Mouse (Mus musculus): ENCODE results near the gene Timp3. TPM values are rescaled to one million over a fixed set of nuclear protein-coding genes. Genes with fewer than 3 reads are reported as not detected.

Gene Timp3
- polyA plus RNA-seq, 1 experiment from 2014 or later: 208 TPM

GRCm38 (mm10) chr10:86365632-86366092, 65.5 kb downstream of the Timp3 start:
- H3K27ac ChIP-seq (ENCODE audit: low read length): no peak overlapping the region
- WGBS: 27% methylated on average over 5 of the region's 5 CpGs
- no peak overlapping the region for H3K4me2 ChIP-seq (replicated peaks; ENCODE audit: low read depth, low read length)
- no peak for TF ChIP-seq EP300 (IDR thresholded peaks at IDR 0.05)
- TF ChIP-seq CTCF (IDR thresholded peaks at IDR 0.05): no peak
- no peaks in the 10 kb centered on the region for H3K36me3 ChIP-seq (ENCODE audit: insufficient read depth, low read length)
- no peaks in the 10 kb centered on the region for H3K27me3 ChIP-seq (replicated peaks; ENCODE audit: insufficient read depth, low read length)
- ATAC-seq (peak; percentile 76), DNase-seq (ENCODE audit: low spot score) (peak; percentile 66)
- no peaks in the 10 kb centered on the region for H3K4me1 ChIP-seq (ENCODE audit: insufficient read depth, low read depth, low read length)
- H3K4me3 ChIP-seq (ENCODE audit: low read depth, low read length): no peak overlapping the region
- H3K9ac ChIP-seq (replicated peaks; ENCODE audit: low read depth): no peak overlapping the region
- no peaks in the 10 kb centered on the region for H3K9me3 ChIP-seq (ENCODE audit: low read length)

DNA sequence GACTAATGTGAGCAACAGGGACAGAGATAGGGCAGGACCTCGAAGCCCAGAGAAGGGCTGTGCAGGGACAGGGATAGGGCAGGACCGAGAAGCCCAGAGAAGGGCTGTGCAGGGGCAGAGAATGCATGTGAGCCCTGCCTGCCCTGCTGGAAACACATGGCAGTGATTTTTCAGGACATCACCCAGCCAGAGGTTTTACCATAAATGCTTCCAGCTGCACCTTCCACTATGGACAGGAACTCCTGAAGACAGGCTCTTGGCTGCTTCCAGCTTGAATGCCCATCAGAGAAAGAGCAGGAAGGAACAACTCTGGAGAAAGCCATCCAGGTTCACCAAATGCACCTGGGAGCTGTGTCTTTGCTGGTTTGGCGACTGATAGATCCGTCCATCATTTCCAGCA, 67.2 kb downstream of the Timp3 start:
- DNase-seq (ENCODE audit: low spot score): no peak
- no peak overlapping the region for H3K4me2 ChIP-seq (replicated peaks; ENCODE audit: low read depth, low read length)
- no peak for TF ChIP-seq EP300 (IDR thresholded peaks at IDR 0.05)
- no peak for TF ChIP-seq CTCF (IDR thresholded peaks at IDR 0.05)
- 83% methylated on average over 4 of the region's 4 CpGs for WGBS
- no peaks in the 10 kb centered on the region for H3K9me3 ChIP-seq (ENCODE audit: low read length)
- ATAC-seq: no peak
- H3K27me3 ChIP-seq (replicated peaks; ENCODE audit: insufficient read depth, low read length): no peaks in the 10 kb centered on the region
- H3K4me1 ChIP-seq (ENCODE audit: insufficient read depth, low read depth, low read length): no peaks in the 10 kb centered on the region
- no peak overlapping the region for H3K9ac ChIP-seq (replicated peaks; ENCODE audit: low read depth)
- H3K4me3 ChIP-seq (ENCODE audit: low read depth, low read length): no peak overlapping the region
- H3K27ac ChIP-seq (ENCODE audit: low read length): no peak overlapping the region
- H3K36me3 ChIP-seq (ENCODE audit: insufficient read depth, low read length): no peaks in the 10 kb centered on the region

DNA sequence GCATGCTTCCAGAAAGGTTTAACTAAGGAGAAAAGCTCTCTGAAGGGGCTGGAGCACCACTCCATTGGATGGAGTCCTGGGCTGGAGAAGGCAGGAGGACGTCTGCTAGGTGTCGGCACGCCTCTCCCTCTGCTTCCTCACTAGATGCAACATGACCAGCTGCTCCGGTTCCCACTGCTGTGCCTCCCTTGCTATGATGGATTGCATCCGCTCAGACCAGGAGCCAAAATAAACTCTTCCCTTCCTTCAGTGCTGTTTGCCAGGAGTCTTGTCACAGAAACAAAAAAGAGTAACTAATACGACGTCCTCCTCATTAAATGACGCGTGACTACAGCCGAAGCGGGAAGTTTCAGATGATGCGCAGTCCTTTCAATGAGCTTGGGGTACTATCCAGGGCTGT, 68.6 kb downstream of the Timp3 start:
- no peaks in the 10 kb centered on the region for H3K36me3 ChIP-seq (ENCODE audit: insufficient read depth, low read length)
- H3K27me3 ChIP-seq (replicated peaks; ENCODE audit: insufficient read depth, low read length): no peaks in the 10 kb centered on the region
- H3K4me2 ChIP-seq (replicated peaks; ENCODE audit: low read depth, low read length): no peak overlapping the region
- ATAC-seq (peak; percentile 84), DNase-seq (ENCODE audit: low spot score) (peak; percentile 79)
- H3K27ac ChIP-seq (ENCODE audit: low read length): no peak overlapping the region
- 39% methylated on average over 12 of the region's 12 CpGs for WGBS
- TF ChIP-seq EP300 (IDR thresholded peaks at IDR 0.05) (peak; percentile 60; the same call in 1 of the 2 replicates), CTCF (IDR thresholded peaks at IDR 0.05) (no peak)
- H3K9me3 ChIP-seq (ENCODE audit: low read length): no peaks in the 10 kb centered on the region
- no peak overlapping the region for H3K9ac ChIP-seq (replicated peaks; ENCODE audit: low read depth)
- H3K4me3 ChIP-seq (ENCODE audit: low read depth, low read length): no peak overlapping the region
- no peaks in the 10 kb centered on the region for H3K4me1 ChIP-seq (ENCODE audit: insufficient read depth, low read depth, low read length)

- H3K36me3 ChIP-seq (ENCODE audit: insufficient read depth, low read length): no peaks in the 10 kb centered on the region
- no peaks in the 10 kb centered on the region for H3K27me3 ChIP-seq (replicated peaks; ENCODE audit: insufficient read depth, low read length)
- no peaks in the 10 kb centered on the region for H3K9me3 ChIP-seq (ENCODE audit: low read length)
- no peak overlapping the region for H3K4me3 ChIP-seq (ENCODE audit: low read depth, low read length)
- H3K9ac ChIP-seq (replicated peaks; ENCODE audit: low read depth): no peak overlapping the region
- WGBS: 55% methylated on average over 4 of the region's 4 CpGs
- TF ChIP-seq CTCF (IDR thresholded peaks at IDR 0.05): no peak
- no peak for TF ChIP-seq EP300 (IDR thresholded peaks at IDR 0.05)
- H3K4me2 ChIP-seq (replicated peaks; ENCODE audit: low read depth, low read length): no peak overlapping the region
- DNase-seq (ENCODE audit: low spot score): no peak
- ATAC-seq: no peak
- H3K27ac ChIP-seq (ENCODE audit: low read length): no peak overlapping the region
- H3K4me1 ChIP-seq (ENCODE audit: insufficient read depth, low read depth, low read length): no peaks in the 10 kb centered on the region
Observed at GRCm38 (mm10) chr10:86369346-86369745, 69.2 kb downstream of the Timp3 start.

DNA sequence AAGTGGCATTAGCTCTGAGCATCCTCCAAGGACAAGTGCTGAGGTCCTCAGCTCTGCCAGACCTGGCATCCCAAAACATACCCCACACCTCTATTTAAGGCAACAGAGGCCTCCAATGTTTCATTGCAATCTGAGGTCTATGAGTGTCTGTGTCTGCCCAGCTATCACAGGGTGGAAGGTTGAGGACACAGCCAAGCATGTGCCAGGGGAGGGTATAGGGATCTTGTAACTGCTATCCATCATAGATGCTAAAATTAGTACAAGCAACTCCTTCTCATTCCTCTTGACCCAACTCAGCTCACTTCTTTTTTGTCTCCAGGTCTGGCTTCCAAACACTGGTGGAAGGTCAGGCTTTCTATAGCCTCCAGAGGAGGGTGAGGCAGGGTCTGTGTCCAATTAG, 71.4 kb downstream of the Timp3 start:
- H3K4me1 ChIP-seq (ENCODE audit: insufficient read depth, low read depth, low read length): no peaks in the 10 kb centered on the region
- H3K36me3 ChIP-seq (ENCODE audit: insufficient read depth, low read length): no peaks in the 10 kb centered on the region
- no peaks in the 10 kb centered on the region for H3K27me3 ChIP-seq (replicated peaks; ENCODE audit: insufficient read depth, low read length)
- no peak overlapping the region for H3K9ac ChIP-seq (replicated peaks; ENCODE audit: low read depth)
- no peak overlapping the region for H3K4me3 ChIP-seq (ENCODE audit: low read depth, low read length)
- no peaks in the 10 kb centered on the region for H3K9me3 ChIP-seq (ENCODE audit: low read length)
- DNase-seq (ENCODE audit: low spot score) (no peak), ATAC-seq (no peak)
- no peak overlapping the region for H3K4me2 ChIP-seq (replicated peaks; ENCODE audit: low read depth, low read length)
- TF ChIP-seq EP300 (IDR thresholded peaks at IDR 0.05) (no peak), CTCF (IDR thresholded peaks at IDR 0.05) (no peak)
- no peak overlapping the region for H3K27ac ChIP-seq (ENCODE audit: low read length)

- ATAC-seq: no peak
- Histone ChIP-seq H3K36me3 (ENCODE audit: insufficient read depth, low read length) (no peaks in the 10 kb centered on the region), H3K4me2 (replicated peaks; ENCODE audit: low read depth, low read length) (no peak overlapping the region), H3K4me1 (ENCODE audit: insufficient read depth, low read depth, low read length) (no peaks in the 10 kb centered on the region), H3K4me3 (ENCODE audit: low read depth, low read length) (no peak overlapping the region), H3K27ac (ENCODE audit: low read length) (no peak overlapping the region), H3K27me3 (replicated peaks; ENCODE audit: insufficient read depth, low read length) (no peaks in the 10 kb centered on the region), H3K9ac (replicated peaks; ENCODE audit: low read depth) (no peak overlapping the region), H3K9me3 (ENCODE audit: low read length) (no peaks in the 10 kb centered on the region)
- TF ChIP-seq CTCF (IDR thresholded peaks at IDR 0.05) (no peak), EP300 (IDR thresholded peaks at IDR 0.05) (no peak)
- 79% methylated on average over 2 of the region's 2 CpGs for WGBS
- DNase-seq (ENCODE audit: low spot score): no peak
Observed at GRCm38 (mm10) chr10:86374061-86374460, 73.9 kb downstream of the Timp3 start.

GRCm38 (mm10) chr10:86375903-86376302, 75.7 kb downstream of the Timp3 start:
- Histone ChIP-seq H3K4me2 (replicated peaks; ENCODE audit: low read depth, low read length) (no peak overlapping the region), H3K27me3 (replicated peaks; ENCODE audit: insufficient read depth, low read length) (no peaks in the 10 kb centered on the region), H3K4me1 (ENCODE audit: insufficient read depth, low read depth, low read length) (no peaks in the 10 kb centered on the region), H3K4me3 (ENCODE audit: low read depth, low read length) (no peak overlapping the region), H3K9me3 (ENCODE audit: low read length) (no peaks in the 10 kb centered on the region), H3K9ac (replicated peaks; ENCODE audit: low read depth) (no peak overlapping the region), H3K36me3 (ENCODE audit: insufficient read depth, low read length) (no peaks in the 10 kb centered on the region), H3K27ac (ENCODE audit: low read length) (no peak overlapping the region)
- no peak for DNase-seq (ENCODE audit: low spot score)
- TF ChIP-seq EP300 (IDR thresholded peaks at IDR 0.05): no peak
- no peak for TF ChIP-seq CTCF (IDR thresholded peaks at IDR 0.05)
- 28% methylated on average over 11 of the region's 11 CpGs for WGBS
- peak; percentile 41; the same call in 1 of the 2 replicates for ATAC-seq
